Mouse (Mus musculus): ENCODE results near the gene AC131692.1.

DNA sequence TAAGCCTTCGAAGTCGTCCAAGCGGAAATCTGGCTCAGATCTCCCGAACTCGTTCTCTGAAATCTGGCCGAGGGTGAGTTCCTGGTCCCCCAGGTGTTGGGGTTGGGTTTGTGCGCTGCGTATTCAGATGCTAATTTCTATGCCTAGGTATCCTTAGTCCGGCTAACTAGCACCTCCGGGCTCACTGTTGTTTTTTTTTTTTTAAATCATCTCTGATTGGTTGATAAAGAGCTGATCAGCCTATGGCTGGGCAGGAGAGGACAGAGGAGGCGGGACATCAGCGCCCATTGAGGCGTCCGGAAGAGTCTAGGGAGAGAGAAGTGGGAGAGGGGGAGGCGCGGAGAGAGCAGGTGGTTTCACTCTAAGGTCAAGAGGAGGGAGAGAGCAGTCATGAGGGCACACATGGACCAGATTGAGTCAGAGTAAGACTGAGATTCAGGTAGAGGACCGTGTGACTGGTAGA, 8.8 kb upstream of the AC131692.1 start:
- TF ChIP-seq POLR2A (IDR thresholded peaks at IDR 0.05; ENCODE audit: borderline replicate concordance, low read depth, low read length) (no peak), CTCF (IDR thresholded peaks at IDR 0.05; ENCODE audit: low read depth, low read length) (no peak)

Measured in bone marrow macrophage, adult 2 months (primary cell).